Mouse (Mus musculus): ENCODE results near the gene Nicn1.
A peak's percentile ranks its signal among the peaks of the same experiment; 100 is the strongest.

Nicn1 gene

DNA sequence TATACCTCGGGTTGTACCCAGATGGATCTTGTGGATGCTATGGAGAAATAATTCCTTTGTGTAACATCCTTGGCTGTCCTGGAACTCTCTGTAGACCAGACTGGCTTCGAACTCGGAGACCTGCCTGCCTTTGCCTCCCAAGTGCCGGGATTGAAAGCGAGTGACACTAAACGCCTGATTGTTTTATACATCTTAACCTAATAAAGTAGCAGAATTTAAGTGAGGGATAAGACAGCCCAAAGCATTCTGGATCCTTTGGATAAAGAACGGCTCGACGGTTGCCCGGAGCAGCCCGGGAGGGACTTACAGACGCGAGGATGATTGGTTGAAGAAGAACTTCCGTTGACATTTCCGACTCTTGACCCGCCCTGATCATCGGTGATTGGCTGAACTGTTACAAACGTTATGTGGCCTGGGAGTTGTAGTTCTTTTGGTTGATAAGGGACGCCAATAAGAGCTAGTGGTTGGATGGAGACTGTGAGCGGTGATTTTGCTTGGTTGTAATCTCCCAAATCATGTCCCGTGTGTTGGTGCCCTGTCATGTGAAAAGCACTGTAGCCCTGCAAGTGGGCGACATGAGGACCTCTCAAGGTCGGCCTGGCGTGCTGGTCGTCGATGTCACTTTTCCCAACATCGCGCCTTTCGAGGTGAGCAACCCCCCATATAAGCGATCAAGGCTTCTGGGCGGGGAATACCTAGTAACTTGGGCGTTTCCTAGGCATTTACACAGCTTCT is at the start of gene Nicn1:
TSS of gene Nicn1 (plus strand) at position 414 of the 735 bp plus-strand sequence.
- peak; percentile 96 for DNase-seq

- DNase-seq: no peak
These were observed 45.7 kb upstream of the Nicn1 start for GRCm38 (mm10) chr9:108244540-108244939.

DNA sequence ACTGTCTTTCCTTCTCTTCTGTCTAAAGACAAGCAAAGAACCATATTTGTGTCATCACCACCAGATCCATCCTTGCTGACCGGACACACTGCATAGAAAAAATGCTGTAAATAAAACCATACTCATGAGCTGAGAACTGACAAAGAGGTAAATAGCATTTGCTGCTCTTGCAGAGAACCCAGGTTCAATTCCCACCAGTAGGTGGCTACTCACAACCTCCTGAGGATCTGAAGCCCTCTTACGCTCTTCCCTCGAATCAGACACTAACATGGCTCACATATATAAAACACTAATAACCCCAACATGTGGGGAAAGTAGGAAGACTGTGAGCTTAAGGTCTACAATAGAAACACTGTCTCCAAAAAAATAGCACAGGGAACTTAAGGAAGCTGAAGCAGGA is 45.2 kb upstream of the Nicn1 start:
- no peak for DNase-seq

DNA sequence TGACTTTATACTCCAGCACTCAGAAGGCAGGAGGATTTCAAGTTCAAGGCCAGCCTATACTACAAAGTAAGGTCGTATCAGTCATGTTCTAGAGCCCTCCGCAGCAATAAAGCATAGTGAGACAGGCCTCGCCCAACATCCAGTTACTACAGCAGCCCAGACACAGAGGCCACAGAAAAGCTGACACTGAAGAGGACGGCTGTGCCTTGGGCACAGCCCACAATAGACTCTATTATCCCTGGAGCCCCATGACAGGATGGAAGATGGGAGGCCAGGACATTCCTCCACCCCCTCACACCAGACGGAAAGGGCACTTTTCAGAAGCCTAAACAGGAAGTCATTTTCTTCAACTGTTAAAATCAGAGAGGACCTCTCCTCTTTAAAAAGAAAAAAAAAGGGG is 41.3 kb upstream of the Nicn1 start:
- DNase-seq: no peak

DNA sequence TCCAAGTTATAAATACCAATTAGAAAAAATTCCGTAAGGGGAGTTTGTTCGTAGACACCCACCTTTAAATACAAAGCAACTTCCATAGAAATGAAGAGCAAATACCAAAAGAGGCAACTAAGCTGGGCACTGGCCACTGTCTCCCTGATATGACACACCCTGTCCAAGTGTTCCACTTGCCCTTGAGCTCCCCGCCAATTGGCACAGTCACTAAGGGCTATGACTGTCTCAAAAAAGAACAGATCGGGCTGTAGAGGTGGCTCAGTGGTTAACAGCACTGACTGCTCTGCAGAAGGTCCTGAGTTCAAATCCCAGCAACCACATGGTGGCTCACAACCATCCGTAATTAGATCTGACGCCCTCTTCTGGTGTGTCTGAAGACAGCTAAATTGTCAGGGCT is 38.4 kb upstream of the Nicn1 start:
- DNase-seq: no peak

- no peak for DNase-seq
These were observed 37.5 kb upstream of the Nicn1 start for GRCm38 (mm10) chr9:108252766-108253165.

DNA sequence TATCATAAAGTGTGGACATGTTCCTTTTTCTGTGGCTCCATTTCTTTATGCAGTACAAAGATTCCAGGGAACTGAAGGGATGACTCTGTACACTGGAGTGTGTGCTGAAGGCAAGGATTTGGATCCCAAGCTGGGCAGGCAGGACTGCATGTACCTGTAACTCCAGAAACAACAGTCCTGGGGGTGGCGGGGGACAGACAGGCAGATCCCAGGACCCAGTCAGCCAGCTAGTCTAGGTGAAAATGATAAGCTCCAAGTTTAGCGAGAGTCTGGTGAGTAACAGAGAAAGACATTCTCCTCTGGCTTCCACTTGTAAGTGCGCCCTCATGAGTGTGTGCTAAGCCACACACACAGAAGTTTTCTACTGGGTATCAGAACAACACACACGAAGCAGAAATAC is 29.7 kb upstream of the Nicn1 start:
- no peak for DNase-seq

DNA sequence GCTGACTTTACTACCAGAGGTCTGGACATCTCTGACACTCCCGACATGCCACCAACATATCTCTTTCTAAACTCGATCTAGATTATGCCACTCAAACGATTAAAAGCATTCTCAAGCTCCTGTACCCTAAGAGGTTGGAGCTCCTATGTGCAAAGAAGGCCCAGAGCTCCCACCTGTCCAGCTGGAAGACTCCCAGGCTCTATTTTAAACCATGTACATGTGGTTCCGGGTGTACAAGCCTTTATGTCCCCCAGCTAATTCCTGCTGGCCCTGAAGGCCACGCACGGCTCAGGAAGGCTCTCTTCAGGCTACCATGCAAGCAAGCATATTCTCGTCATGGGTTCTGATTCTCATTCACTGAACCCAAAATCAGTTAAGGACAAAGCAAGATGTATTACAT is 28.4 kb upstream of the Nicn1 start:
- no peak for DNase-seq

- no peak for DNase-seq
These were observed 27.7 kb upstream of the Nicn1 start for GRCm38 (mm10) chr9:108262494-108263049.

- no peak for DNase-seq
These were observed 27.0 kb upstream of the Nicn1 start for GRCm38 (mm10) chr9:108263131-108263681.

DNA sequence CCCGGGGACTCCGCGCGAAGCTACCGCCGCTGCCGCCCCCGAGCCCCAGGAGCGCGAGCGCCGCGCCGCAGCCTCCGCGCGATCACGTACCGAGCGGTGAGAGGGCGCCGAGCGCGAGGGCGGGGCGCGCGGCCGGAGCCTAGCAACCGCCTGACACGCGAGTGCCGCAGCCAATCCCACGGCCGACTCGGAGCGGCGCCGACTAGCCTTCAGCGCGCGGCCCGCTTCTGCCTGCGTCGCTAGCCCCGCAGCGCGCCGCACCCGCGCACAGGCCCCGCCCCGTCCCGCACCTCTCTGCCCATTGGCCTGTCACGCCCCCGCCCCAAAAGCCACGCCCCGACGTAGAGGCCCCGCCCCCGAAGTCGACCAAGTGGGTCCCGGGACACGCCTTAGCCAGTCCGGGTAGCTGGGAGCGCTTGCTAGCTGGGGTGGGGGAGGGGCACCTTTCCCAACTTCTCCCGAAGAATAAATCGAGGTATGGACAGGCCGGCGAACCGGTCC is 26.5 kb upstream of the Nicn1 start, which contains the start of gene Dag1:
TSS of gene Dag1 (minus strand) at position 269 of the 501 bp plus-strand sequence.
- DNase-seq: peak; percentile 98

GRCm38 (mm10) chr9:108264191-108264921 is 25.9 kb upstream of the Nicn1 start:
- DNase-seq: no peak

GRCm38 (mm10) chr9:108266261-108266935 is 23.8 kb upstream of the Nicn1 start:
- DNase-seq: no peak

GRCm38 (mm10) chr9:108267691-108268090 is 22.5 kb upstream of the Nicn1 start:
- DNase-seq: peak; percentile 33

- DNase-seq: peak; percentile 47
These were observed 21.5 kb upstream of the Nicn1 start for GRCm38 (mm10) chr9:108268701-108269100.

DNA sequence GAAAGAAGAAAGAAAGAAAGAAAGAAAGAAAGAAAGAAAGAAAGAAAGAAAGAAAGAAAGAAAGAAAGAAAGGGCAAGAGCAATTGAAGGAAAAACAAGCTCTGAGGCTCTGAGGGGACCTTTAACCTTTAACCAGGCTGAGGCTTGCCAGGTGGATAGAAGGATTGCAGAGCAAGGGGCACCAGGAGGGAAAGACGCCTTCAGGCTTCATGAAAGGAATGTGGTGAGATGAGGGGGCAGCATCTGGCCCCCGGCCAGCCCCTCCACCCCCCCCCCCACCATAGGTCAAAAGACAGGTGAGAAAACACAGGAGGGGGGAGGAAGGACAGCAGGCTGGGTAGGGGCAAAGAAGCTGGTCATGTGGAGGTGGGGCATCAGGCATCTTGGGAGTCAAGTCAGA is 18.3 kb upstream of the Nicn1 start:
- DNase-seq: peak; percentile 52

DNA sequence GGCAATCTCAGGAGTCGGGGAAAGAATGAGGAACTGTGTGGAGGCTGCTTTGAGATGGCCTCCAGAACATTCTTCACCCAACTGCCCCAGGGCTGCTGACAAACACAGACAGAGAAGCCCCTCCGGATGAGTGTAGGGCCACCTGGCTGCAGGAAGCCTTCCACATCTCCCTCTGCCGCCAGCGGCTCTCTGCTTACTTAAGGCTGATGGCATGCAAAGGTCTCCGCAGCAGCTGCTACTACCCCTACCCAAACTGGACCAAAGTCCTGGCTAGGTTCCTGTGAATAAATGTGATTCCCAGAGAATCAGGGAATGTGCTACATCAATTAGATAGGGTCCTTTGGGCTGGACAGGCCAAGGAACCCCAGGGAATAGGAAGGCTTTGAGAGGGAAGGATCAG is 17.5 kb upstream of the Nicn1 start:
- DNase-seq: no peak

DNA sequence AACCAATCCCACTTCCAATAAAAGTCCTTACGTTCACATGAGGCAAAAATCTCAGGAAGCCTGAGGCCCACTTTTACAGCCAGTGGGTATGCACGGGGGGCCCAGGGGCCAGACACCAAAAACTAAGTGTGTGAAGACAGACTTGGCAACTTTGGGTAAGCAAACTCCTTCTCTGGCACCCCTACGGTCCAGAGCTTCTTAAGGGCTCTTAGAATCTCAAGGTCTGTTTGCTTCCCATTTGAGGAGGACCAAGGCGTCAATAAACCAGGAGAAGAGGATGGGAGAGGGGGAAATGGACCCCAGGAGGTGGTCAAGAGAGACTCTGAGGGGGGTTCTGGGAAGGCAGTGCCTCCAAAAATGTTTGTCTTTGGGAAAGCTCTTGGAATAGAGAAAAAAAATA is 16.7 kb upstream of the Nicn1 start:
- no peak for DNase-seq

DNA sequence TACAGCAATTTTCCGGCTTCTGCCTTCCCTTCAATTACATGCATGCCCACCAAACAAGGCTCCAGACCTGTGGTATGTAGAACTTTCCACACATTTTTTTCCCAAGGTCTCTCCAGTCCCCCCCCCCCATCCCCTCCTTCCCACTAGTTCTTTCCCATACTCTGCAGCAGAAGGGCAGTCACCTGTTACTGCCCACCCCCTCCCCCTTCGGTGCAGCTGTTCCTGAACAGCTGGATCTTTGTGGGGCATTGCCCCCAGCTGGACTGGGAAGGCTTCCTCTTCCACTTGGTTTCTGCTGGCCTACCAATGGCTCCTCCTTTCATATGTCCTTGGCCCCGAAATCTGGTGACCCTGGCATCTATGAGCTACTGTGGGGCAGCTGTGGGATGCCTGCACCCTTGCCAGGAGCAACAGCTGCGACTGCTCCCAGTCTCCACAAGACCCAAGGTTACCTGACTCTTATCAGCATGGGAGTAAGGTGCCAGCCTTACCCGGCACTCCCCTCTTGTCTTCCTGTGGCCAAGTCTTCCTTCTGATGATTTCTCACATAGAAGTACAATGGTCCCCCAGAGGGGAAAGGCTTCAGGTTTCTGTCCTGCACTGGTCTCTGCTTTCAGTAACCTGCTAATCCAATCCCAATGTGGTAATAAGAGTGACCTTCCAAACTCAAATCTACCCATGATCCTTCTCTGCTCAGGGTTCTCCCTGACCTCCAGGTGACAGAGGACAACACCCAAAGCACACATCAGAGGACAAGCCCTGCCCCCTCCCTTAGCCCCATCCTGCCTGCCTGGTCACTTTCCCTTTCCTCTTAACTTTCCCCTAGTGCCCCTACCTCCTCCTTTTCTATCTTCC is 15.5 kb upstream of the Nicn1 start:
- DNase-seq: no peak

DNA sequence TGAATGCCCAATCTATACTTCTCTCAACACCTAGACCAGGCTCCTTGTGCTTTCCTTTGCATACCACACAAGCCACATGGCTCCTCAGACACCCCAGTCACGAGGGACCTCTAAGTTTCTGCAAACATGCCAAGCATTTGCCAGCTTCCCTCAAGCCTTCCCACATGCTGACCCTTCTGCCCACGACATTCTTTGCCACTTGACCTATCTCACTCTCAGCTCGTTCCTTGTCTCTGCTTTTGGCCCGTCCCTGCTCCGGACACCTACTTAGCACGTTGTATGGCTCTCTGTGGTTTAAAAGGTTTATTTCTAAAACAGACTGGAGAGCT is 14.9 kb upstream of the Nicn1 start:
- no peak for DNase-seq

DNA sequence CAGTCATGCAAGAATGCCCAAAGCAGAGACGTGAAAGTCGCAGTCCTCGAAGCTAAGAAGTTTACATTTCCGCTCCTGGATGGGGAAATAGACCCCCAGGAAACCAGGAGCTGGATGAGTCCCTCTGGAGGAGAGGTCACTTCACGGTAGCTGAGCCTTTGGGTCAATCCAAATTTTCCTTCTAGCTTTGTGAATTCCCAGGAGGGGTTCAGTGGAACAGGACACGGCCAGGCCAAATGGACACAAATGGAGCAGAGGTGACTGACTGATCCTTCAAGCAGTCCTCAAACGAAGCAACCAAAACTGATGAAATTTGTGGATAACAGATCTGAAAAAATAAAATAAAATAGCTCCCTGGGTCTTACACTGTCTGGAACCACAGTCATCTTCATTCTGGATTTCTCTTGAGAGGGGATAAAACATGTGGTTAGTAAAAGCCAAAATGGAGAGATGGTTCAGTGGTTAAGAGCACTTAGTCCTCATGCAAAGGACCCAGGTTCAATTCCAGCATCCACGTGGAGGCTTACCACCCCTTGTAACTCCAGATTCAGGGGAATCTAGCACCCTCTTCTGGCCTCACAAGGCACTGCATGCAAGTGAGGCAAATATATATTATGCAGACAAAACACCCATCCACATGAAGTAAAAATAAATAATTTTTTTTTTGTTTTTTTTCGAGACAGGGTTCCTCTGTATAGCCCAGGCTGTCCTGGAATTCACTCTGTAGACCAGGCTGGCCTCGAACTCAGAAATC is 11.4 kb upstream of the Nicn1 start:
- DNase-seq: no peak
